Mouse (Mus musculus): Measurements from ENCODE around the gene Actrt2.

GRCm38 (mm10) chr4:154660025-154660424 is 7.6 kb downstream of the Actrt2 start:
- TF ChIP-seq EP300 (IDR thresholded peaks at IDR 0.05; ENCODE audit: insufficient read depth, low read depth, low read length): no peak
- TF ChIP-seq CTCF (IDR thresholded peaks at IDR 0.05; ENCODE audit: low read depth, low read length): no peak

Data from ES-Bruce4 (cell line).